8 mouse cellular contexts compared by ENCODE assay signal in the genomic region with DNA sequence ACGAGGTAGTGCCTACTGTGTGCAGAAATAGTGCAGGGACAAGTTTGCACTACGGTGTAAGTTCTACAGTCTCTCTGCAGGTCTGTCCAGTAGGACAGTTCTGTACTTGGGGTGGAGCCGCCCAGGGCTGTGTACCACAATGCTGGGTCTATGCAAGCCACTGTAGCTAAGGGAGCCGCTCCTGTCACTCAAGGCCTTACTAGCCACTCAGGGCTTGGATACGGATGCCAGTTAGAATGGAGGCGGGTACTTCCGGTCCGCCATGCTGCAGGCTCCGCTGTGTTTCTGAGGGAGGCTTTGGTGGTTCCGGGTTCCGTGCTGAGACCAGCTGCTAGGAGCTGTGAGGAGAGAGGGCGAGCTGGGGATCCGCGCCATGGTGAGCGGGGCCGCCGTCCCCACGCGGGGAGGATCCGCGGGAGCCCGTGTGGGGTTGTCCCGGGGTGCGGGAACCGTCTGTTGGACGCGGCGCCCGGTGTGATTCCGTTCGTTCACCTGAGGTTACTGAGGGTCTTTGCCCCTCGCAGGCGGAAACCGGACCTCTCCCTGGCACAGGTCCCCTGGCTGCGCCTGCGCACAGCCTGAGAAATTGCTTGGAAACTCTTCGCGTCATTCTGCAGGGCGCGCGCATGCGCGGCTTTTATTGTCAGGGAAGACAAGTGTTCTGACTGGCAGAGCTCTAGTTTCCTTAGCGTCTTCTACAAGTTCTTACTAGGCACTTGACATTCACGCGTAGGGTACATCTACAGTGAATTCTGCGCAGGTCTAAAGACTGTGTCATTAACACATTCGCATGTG. TPM values are rescaled to one million over a fixed set of nuclear protein-coding genes. Genes with fewer than 3 reads are reported as not detected.
DNase-seq lines count a peak whose midpoint lies in the region; ATAC-seq lines count a peak whose summit lies in the region.

No protein-coding gene starts in this region.

- peak; percentile 39 to 46 for DNase-seq in adrenal gland, adult 18-20 months (ENCODE audit: low spot score in 2 of 2)
- DNase-seq in embryo, embryonic 11.5 days (ENCODE audit: low read depth, low spot score), result peak; percentile 61
- peak; percentile 32 for DNase-seq in gastrocnemius, postnatal 25 days
- DNase-seq in left cerebral cortex, adult 9 months (ENCODE audit: low spot score in 2 of 2), result peak; percentile 38 to 72
- DNase-seq in right cerebral cortex, adult 2 months (ENCODE audit: low spot score in 2 of 2), result peak; percentile 64 to 67
- peak; percentile 59 for DNase-seq in urinary bladder, postnatal 14 days (ENCODE audit: low spot score)

- ATAC-seq in inflammation-experienced regulatory T-cells, adult 6 months, result peak; percentile 95
- peak; percentile 99 for ATAC-seq in megakaryocyte, adult 5-6 weeks (ENCODE audit: poor library complexity, severe bottlenecking)

RNA-seq across cellular contexts. Expression of a gene that starts 51.0 kb away (rescaled TPM):
- 1 to 10 TPM; 5.1 to 5.4 TPM for total RNA-seq in adrenal gland, adult 18-20 months (2021)
- total RNA-seq in gastrocnemius, postnatal 25 days (2021), result 1 to 10 TPM; 1.3 to 1.4 TPM
- 10 to 100 TPM; 11.8 to 17.0 (median 13.9) TPM for polyA plus RNA-seq in inflammation-experienced regulatory T-cells, adult 6 months (2017; shearing (Covaris generic))
- total RNA-seq in megakaryocyte, adult 5-6 weeks (2015), result 7.4 and 8.4 TPM in 2 replicates
- 4.8 and 5.1 TPM in 2 replicates for total RNA-seq in megakaryocyte, adult 5-6 weeks (2017)

Comparison
In these comparisons a context has a peak if more than half of its experiments do, and no peak if none do; other contexts are left out.
1. Peak in every context shown above with its lines: DNase-seq and ATAC-seq.